Mouse (Mus musculus) megakaryocyte, embryonic 14.5 days (primary cell): ENCODE data around the gene Map2.

Experiments
- FLI1 ChIP-seq: IDR thresholded peaks from 2 replicates; pipeline ENCODE4 v1.6.1; 2012; ENCODE audit warnings: low read length, inconsistent platforms, mixed read lengths
- GATA1 ChIP-seq: IDR thresholded peaks from 3 replicates; pipeline ENCODE4 v1.6.1; 2012; ENCODE audit warnings: mixed read lengths, low read length, inconsistent platforms, borderline replicate concordance

GRCm38 (mm10) chr1:66321631-66322142, 146.6 kb downstream of the Map2 start:
- TF ChIP-seq GATA1 = no peak
- TF ChIP-seq FLI1 = no peak
